Mouse (Mus musculus): ENCODE data around the gene Trpc4ap.

DNA sequence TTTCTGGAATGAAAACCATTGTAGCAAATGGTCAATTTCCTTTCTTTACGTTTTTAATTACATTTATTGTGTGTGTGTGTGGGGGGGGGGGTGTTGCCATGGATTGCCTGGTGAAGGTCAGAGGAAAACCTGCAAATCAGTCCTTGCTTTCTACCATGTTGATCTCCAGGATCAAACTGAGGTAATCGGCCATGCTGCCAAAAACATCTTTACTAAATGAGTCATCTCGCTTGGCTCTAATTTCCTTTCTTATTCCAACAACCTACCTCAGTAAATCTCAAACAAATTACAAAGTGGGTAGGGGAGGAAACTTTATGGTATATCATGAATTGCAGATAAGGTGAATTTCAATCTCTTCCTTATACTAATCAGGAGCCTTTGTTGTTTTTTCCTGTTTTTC is 104.0 kb downstream of the Trpc4ap start:
- no peak for TF ChIP-seq CTCF (IDR thresholded peaks at IDR 0.05; ENCODE audit: borderline replicate concordance, insufficient read depth, low read depth, low read length)
- TF ChIP-seq POLR2A (IDR thresholded peaks at IDR 0.05; ENCODE audit: borderline replicate concordance, insufficient read depth, low read length), result no peak
